Mouse (Mus musculus) heart, embryonic 10.5 days (tissue): ENCODE measurements around the gene E430018J23Rik. TPM values are rescaled to one million over a fixed set of nuclear protein-coding genes. Genes with fewer than 3 reads are reported as not detected.
A peak's percentile ranks its signal among the peaks of the same experiment; 100 is the strongest.
"Not testable (repeated sequence)": the region's sequence is repeated elsewhere in the genome, so short reads cannot be mapped to it uniquely, and the experiment has no call there.

Experiments used
- DNase-seq: peaks from one replicate; pipeline ENCODE4 v3.0.0-alpha.2; 2017; ENCODE audit warnings: low spot score
- H3K27ac ChIP-seq: fragments of 300-500 bp; sonication (generic); 2 replicates; pipeline ENCODE4 v1.5.1; 2016; ENCODE audit warnings: mild to moderate bottlenecking
- H3K27me3 ChIP-seq: fragments of 300-500 bp; sonication (generic); 2 replicates; pipeline ENCODE4 v1.6.1; 2016; ENCODE audit warnings: mild to moderate bottlenecking; ENCODE audit not compliant: poor library complexity, insufficient read depth, severe bottlenecking
- H3K36me3 ChIP-seq: fragments of 300-500 bp; sonication (generic); 2 replicates; pipeline ENCODE4 v1.6.1; 2016; ENCODE audit warnings: mild to moderate bottlenecking, moderate library complexity
- H3K4me1 ChIP-seq: fragments of 300-500 bp; sonication (generic); 2 replicates; pipeline ENCODE4 v1.6.1; 2016; ENCODE audit warnings: mild to moderate bottlenecking
- H3K4me3 ChIP-seq: fragments of 300-500 bp; sonication (generic); 2 replicates; pipeline ENCODE4 v1.5.1; 2016; ENCODE audit warnings: mild to moderate bottlenecking, moderate library complexity
- H3K9me3 ChIP-seq: fragments of 300-500 bp; sonication (generic); 2 replicates; pipeline ENCODE4 v1.6.1; 2016; ENCODE audit warnings: mild to moderate bottlenecking, moderate library complexity
- WGBS: fragments of 180-500 bp; shearing (Covaris S2); methylation state at CpG from one replicate; pipeline ENCODE4 v1.1.7; 2016; 5-methylcytosine and 5-hydroxymethylcytosine counted together
- polyA plus RNA-seq: library from polyadenylated mRNA; unstranded; fragments of >200 nt; fragmentation: Nextera tagmentation; extraction: Ambion mirVana; gene quantifications from 2 replicates; pipeline ENCODE4 v1.2.1, GENCODE M21; 2016

The E430018J23Rik gene
- polyA plus RNA-seq, 1 experiment from 2014 or later, result 5.5 TPM

DNA sequence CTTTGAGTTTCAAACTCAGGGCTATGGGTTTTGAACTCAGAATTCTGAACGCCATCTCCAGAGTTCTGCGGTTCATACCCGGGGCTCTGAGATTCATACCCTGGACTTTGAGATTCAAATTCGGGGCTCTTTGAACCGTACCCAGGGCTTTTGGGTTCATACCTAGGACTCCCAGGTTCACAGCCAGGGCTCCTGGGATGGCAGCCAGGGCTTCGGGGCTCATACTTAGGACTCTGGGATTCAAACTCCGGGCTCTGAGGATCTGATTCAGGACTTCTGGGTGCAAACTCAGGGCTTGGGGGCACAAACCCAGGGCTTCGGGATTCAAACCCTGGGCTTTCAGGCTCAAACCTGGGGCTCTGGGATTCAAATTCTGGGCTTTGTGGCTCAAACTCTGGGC lies 49.1 kb downstream of the E430018J23Rik start:
- H3K36me3 ChIP-seq, result peaks cover 32% of the 10 kb centered on the region

DNA sequence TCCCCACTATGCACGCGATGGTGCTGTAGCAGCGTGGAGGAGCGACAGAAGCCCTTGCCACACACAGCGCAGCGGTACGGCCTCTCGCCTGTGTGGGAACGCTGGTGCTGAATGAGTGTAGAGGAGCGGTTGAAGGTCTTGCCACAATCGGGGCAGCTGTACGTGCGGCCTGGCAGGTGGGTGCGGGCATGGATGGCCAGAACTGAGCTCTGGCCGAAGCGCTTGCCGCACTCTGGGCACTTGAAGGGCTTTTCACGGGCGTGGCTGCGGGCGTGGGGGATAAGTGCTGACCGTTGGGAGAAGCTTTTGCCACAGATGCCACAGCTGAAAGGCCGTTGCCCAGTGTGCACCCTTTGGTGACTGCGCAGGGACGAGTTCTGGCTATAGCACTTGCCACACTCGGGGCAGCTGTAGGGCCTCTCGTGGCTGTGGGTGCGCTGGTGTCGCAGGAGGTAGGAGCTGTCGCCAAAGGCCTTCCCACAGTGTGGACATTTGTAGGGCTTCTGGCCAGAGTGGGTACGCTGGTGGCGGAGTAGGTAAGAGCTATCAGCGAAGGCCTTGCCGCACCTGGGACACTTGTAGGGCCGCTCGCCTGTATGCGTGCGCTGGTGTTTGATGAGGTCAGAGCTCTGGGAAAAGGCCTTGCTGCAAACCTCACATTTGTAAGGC lies 49.9 kb downstream of the E430018J23Rik start:
- peaks cover 40% of the 10 kb centered on the region for H3K4me1 ChIP-seq
- H3K9me3 ChIP-seq, result no peaks in the 10 kb centered on the region
- H3K27me3 ChIP-seq, result no peaks in the 10 kb centered on the region
- H3K27ac ChIP-seq, result no peak overlapping the region
- H3K36me3 ChIP-seq, result peaks cover 32% of the 10 kb centered on the region
- DNase-seq, result no peak
- WGBS, result 90% methylated on average over 38 of the region's 38 CpGs
- H3K4me3 ChIP-seq, result peak overlapping the region; percentile 93; the same call in 1 of the 2 replicates

More for the DNA sequence above, 49.1 kb downstream of the E430018J23Rik start:
- 85% methylated on average over 8 of the region's 8 CpGs for WGBS
- Histone ChIP-seq H3K4me1 (peaks cover 40% of the 10 kb centered on the region), H3K27ac (peak overlapping the region; percentile 98), H3K27me3 (no peaks in the 10 kb centered on the region), H3K9me3 (no peaks in the 10 kb centered on the region), H3K4me3 (peak overlapping the region; percentile 93)
- DNase-seq, result no peak

DNA sequence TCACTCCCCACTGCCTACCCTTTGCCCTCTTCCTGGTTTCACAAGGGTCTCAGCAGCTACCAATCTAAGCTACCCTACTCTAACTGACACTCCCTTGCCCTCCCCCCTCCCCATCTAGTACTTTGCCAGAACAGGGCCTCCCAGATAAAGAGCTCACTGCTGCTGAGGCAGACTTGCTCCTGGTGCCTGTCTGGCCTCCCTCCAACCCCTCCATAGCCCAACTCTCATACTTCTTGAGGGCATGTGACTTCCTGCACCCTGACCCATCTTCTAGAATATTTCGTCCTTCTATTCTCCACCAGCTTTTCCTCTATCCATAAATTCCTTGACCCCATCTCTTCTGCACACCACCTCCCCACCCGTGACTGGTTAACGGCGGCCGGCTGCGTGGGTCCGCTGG lies 50.5 kb downstream of the E430018J23Rik start:
- Histone ChIP-seq H3K4me3 (peak overlapping the region; percentile 93; the same call in 1 of the 2 replicates), H3K27ac (0 out of 2 replicates have a peak overlapping the region, but pooled peaks have one; percentile 16), H3K4me1 (peaks cover 40% of the 10 kb centered on the region), H3K9me3 (no peaks in the 10 kb centered on the region), H3K36me3 (peaks cover 32% of the 10 kb centered on the region), H3K27me3 (no peaks in the 10 kb centered on the region)
- 94% methylated on average over 7 of the region's 7 CpGs for WGBS
- DNase-seq, result no peak

DNA sequence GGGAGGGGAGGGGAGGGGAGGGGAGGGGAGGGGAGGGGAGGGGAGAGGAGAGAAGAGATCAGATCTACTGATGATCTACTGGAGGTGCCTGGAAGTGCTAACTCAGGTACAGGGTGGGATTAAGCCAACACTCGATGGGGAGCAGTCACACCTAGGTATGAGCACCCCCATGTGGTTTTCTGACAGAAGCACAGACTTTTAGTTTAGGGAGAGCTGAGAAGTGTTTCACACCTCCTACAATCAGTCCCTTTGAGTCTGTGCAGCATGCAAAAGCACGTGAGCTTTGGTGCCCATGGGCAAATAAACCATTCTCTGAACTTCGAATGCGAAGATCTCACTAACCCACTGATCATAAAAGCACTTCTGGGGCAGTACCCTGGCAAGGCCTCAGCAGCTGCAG lies 51.1 kb downstream of the E430018J23Rik start:
- peaks cover 40% of the 10 kb centered on the region for H3K4me1 ChIP-seq
- no peaks in the 10 kb centered on the region for H3K9me3 ChIP-seq
- no peak for DNase-seq
- no peaks in the 10 kb centered on the region for H3K27me3 ChIP-seq
- 62% methylated on average over 4 of the region's 4 CpGs for WGBS
- no peak overlapping the region for H3K4me3 ChIP-seq
- H3K36me3 ChIP-seq, result peaks cover 32% of the 10 kb centered on the region
- H3K27ac ChIP-seq, result no peak overlapping the region

DNA sequence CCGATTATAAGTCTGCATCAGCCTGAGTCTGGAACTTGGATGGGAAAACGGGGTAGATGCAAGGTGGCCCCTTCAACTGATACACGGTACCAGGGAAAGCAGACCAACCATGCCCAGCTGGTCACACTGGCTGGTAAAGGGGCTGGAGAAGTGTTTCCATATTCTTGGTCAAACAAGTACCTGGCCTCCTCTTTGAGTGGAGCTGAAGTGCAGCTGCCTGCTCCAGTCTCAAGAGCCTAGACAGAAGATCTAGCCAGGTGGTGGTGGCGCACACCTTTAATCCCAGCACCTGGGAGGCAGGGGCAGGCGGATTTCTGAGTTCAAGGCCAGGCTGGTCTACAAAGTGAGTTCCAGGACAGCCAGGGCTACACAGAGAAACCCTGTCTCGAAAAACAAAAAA lies 51.6 kb downstream of the E430018J23Rik start:
- Histone ChIP-seq H3K4me1 (peaks cover 36% of the 10 kb centered on the region), H3K36me3 (peaks cover 32% of the 10 kb centered on the region)
- not testable (repeated sequence) for H3K4me3 ChIP-seq, H3K9me3 ChIP-seq, H3K27me3 ChIP-seq, DNase-seq, H3K27ac ChIP-seq
- 90% methylated on average over 6 of the region's 6 CpGs for WGBS

DNA sequence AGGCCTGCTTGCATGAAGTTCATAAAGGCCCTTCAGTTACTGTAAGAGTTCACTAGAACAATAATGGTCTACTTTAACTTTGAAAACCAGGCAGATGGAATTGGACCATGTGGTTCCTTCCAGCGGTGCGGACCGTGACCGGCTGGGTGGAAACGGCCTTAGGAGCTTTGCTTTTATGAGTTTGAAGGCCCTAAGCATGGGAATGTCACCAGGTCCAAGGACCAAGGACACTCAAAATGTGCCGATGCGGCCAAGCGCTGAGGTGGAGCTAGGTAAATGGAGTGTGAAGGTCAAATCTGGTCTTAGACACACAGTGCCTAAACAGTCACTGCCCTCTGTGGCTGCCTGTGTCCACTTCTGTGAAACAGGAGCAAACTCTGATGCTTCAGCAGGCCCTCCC lies 52.1 kb downstream of the E430018J23Rik start:
- no peak for DNase-seq
- H3K27ac ChIP-seq, result no peak overlapping the region
- peaks cover 32% of the 10 kb centered on the region for H3K36me3 ChIP-seq
- WGBS, result 96% methylated on average over 8 of the region's 8 CpGs
- H3K4me1 ChIP-seq, result peaks cover 31% of the 10 kb centered on the region
- H3K27me3 ChIP-seq, result no peaks in the 10 kb centered on the region
- H3K4me3 ChIP-seq, result no peak overlapping the region
- no peaks in the 10 kb centered on the region for H3K9me3 ChIP-seq

Other genes starting within 250 kb of the E430018J23Rik start
- 49.1 and 61.0 TPM in 2 replicates for gene Cd2bp2, start 197.6 kb downstream of the E430018J23Rik start, polyA plus RNA-seq
- gene Tbc1d10b, start 185.2 kb downstream of the E430018J23Rik start, polyA plus RNA-seq, result 26.4 and 28.3 TPM in 2 replicates
- gene Mylpf, start 184.7 kb downstream of the E430018J23Rik start, polyA plus RNA-seq, result 40.4 and 51.1 TPM in 2 replicates
- 30.5 and 42.9 TPM in 2 replicates for gene Zfp553, start 160.6 kb downstream of the E430018J23Rik start, polyA plus RNA-seq
- 21.2 and 25.4 TPM in 2 replicates for gene Sept1, start 160.5 kb downstream of the E430018J23Rik start, polyA plus RNA-seq
- 41.3 and 44.6 TPM in 2 replicates for gene Zfp771, start 149.4 kb downstream of the E430018J23Rik start, polyA plus RNA-seq
- 222 and 262 TPM in 2 replicates for gene Dctpp1, start 132.9 kb downstream of the E430018J23Rik start, polyA plus RNA-seq
- 79.9 and 88.3 TPM in 2 replicates for gene Sephs2, start 119.6 kb downstream of the E430018J23Rik start, polyA plus RNA-seq
- 0.72 and 0.92 TPM in 2 replicates for gene Itgal, start 97.4 kb downstream of the E430018J23Rik start, polyA plus RNA-seq
- 18.7 and 19.0 TPM in 2 replicates for gene Zfp768, start 48.0 kb downstream of the E430018J23Rik start, polyA plus RNA-seq
- 5.3 and 6.7 TPM in 2 replicates for gene Zfp747, start 17.6 kb downstream of the E430018J23Rik start, polyA plus RNA-seq
- 4.6 and 4.8 TPM in 2 replicates for gene 9130019O22Rik, start 6.5 kb downstream of the E430018J23Rik start, polyA plus RNA-seq
- gene Zfp764, start 13.2 kb upstream of the E430018J23Rik start, polyA plus RNA-seq, result 5.1 and 6.6 TPM in 2 replicates
- 20.9 and 26.8 TPM in 2 replicates for gene Zfp688, start 28.4 kb upstream of the E430018J23Rik start, polyA plus RNA-seq
- 6.6 and 7.0 TPM in 2 replicates for gene Zfp689, start 55.5 kb upstream of the E430018J23Rik start, polyA plus RNA-seq
- gene Prr14, start 66.0 kb upstream of the E430018J23Rik start, polyA plus RNA-seq, result 35.6 and 42.2 TPM in 2 replicates
- 6.4 and 13.0 TPM in 2 replicates for gene Fbrs, start 85.6 kb upstream of the E430018J23Rik start, polyA plus RNA-seq
- 47.4 and 56.4 TPM in 2 replicates for gene Srcap, start 118.4 kb upstream of the E430018J23Rik start, polyA plus RNA-seq
- gene Gm42715, start 126.0 kb upstream of the E430018J23Rik start, polyA plus RNA-seq, result 9.4 and 10.0 TPM in 2 replicates
- 4.7 and 5.2 TPM in 2 replicates for gene Tmem265, start 167.8 kb upstream of the E430018J23Rik start, polyA plus RNA-seq
- 44.2 and 46.6 TPM in 2 replicates for gene Phkg2, start 179.7 kb upstream of the E430018J23Rik start, polyA plus RNA-seq
- 9.5 and 10.2 TPM in 2 replicates for gene Ccdc189, start 195.0 kb upstream of the E430018J23Rik start, polyA plus RNA-seq
- 37.5 and 46.3 TPM in 2 replicates for gene Rnf40, start 195.1 kb upstream of the E430018J23Rik start, polyA plus RNA-seq
- gene Zfp629, start 222.2 kb upstream of the E430018J23Rik start, polyA plus RNA-seq, result 13.0 and 13.8 TPM in 2 replicates